In genomic region chr1:58690834-58691488, GRCm38 (mm10) we compare ENCODE assay signal across 18 mouse cellular contexts. TPM values are rescaled to one million over a fixed set of nuclear protein-coding genes. Genes with fewer than 3 reads are reported as not detected.
"Had no signal": no experiment of that assay in that cellular context is flagged by ENCODE, and none has a peak within 500 bp of the region (broad histone marks: within the 10 kb centered on the region; RNA-seq: fewer than 3 reads in every experiment).

No protein-coding gene starts in this region.

RNA-seq across cellular contexts. Expression of gene Als2cr12, which starts 4.8 kb away (rescaled TPM):
- total RNA-seq: hindbrain, postnatal 0 days; layer of hippocampus, adult 2 months; layer of hippocampus, postnatal 25 days; left cerebral cortex, adult 18-20 months; left cerebral cortex, postnatal 25 days; megakaryocyte, adult 5-6 weeks had no signal
- polyA plus RNA-seq: inflammation-experienced regulatory T-cells, adult 6 months; kidney, embryonic 15.5 days; limb, embryonic 11.5 days; liver, embryonic 11.5 days; liver, embryonic 14.5 days; liver, postnatal 0 days; lung, embryonic 14.5 days; macrophage; midbrain, embryonic 12.5 days; midbrain, embryonic 15.5 days; neural tube, embryonic 12.5 days; neural tube, embryonic 15.5 days had no signal
